Mouse (Mus musculus) kidney, embryonic 14.5 days (tissue): ENCODE data around the gene Slc22a3. TPM values are rescaled to one million over a fixed set of nuclear protein-coding genes. Genes with fewer than 3 reads are reported as not detected.

ENCODE experiments used
- ATAC-seq: fragments of 200-750 bp; cut with Nextera tagmentation; 2 replicates; pipeline ENCODE4 v1.8.0; 2017; ENCODE audit warnings: moderate number of reproducible peaks, mild to moderate bottlenecking, moderate TSS enrichment, moderate library complexity; ENCODE audit not compliant: low FRiP score, low TSS enrichment
- H3K27ac ChIP-seq: fragments of 300-500 bp; sonication (generic); 2 replicates; pipeline ENCODE4 v1.5.1; 2014; ENCODE audit warnings: low read depth, mild to moderate bottlenecking, low read length, moderate library complexity, mixed read lengths
- H3K27me3 ChIP-seq: fragments of 300-500 bp; sonication (generic); 2 replicates; pipeline ENCODE4 v1.6.1; 2014; ENCODE audit warnings: mild to moderate bottlenecking, low read length; ENCODE audit not compliant: control insufficient read depth, insufficient read depth
- H3K36me3 ChIP-seq: fragments of 300-500 bp; sonication (generic); 2 replicates; pipeline ENCODE4 v1.6.1; 2014; ENCODE audit warnings: low read length, mixed read lengths; ENCODE audit not compliant: control insufficient read depth, insufficient read depth
- H3K4me1 ChIP-seq: fragments of 300-500 bp; sonication (generic); 2 replicates; pipeline ENCODE4 v1.6.1; 2014; ENCODE audit warnings: low read length, mixed read lengths; ENCODE audit not compliant: control insufficient read depth, insufficient read depth
- H3K4me2 ChIP-seq: fragments of 300-500 bp; sonication (generic); replicated peaks from 2 replicates; pipeline ENCODE4 v1.6.1; 2014; ENCODE audit warnings: low read depth, mild to moderate bottlenecking, low read length
- H3K4me3 ChIP-seq: fragments of 300-500 bp; sonication (generic); 2 replicates; pipeline ENCODE4 v1.5.1; 2014; ENCODE audit warnings: mild to moderate bottlenecking, low read length
- H3K9ac ChIP-seq: fragments of 300-500 bp; sonication (generic); 2 replicates; pipeline ENCODE4 v1.6.1; 2014; ENCODE audit warnings: low read depth, mild to moderate bottlenecking, low read length, moderate library complexity
- H3K9me3 ChIP-seq: fragments of 300-500 bp; sonication (generic); 2 replicates; pipeline ENCODE4 v1.6.1; 2016; ENCODE audit warnings: low read length; ENCODE audit not compliant: control insufficient read depth
- WGBS: fragments of 180-500 bp; shearing (Covaris S2); extraction: QIAGEN DNeasy Blood & Tissue Kit; methylation state at CpG from one replicate; pipeline ENCODE4 v1.1.7; 2014; 5-methylcytosine and 5-hydroxymethylcytosine counted together
- polyA plus RNA-seq: library from polyadenylated mRNA; unstranded; fragments of >200 nt; fragmentation: Nextera tagmentation; extraction: Ambion mirVana; gene quantifications from 2 replicates; pipeline ENCODE4 v1.2.1, GENCODE M21; 2014

Gene Slc22a3
- polyA plus RNA-seq, 1 experiment from 2014 or later, result 0.53 TPM

GRCm38 (mm10) chr17:12513107-12513923 lies 5.8 kb upstream of the Slc22a3 start:
- Histone ChIP-seq H3K27me3 (peaks cover 9% of the 10 kb centered on the region; the same call in 1 of the 2 replicates), H3K4me1 (no peaks in the 10 kb centered on the region), H3K27ac (no peak overlapping the region), H3K9ac (no peak overlapping the region), H3K4me3 (no peak overlapping the region), H3K4me2 (no peak overlapping the region), H3K9me3 (no peaks in the 10 kb centered on the region), H3K36me3 (no peaks in the 10 kb centered on the region)
- ATAC-seq, result no peak
- WGBS, result 52% methylated on average over 9 of the region's 9 CpGs

DNA sequence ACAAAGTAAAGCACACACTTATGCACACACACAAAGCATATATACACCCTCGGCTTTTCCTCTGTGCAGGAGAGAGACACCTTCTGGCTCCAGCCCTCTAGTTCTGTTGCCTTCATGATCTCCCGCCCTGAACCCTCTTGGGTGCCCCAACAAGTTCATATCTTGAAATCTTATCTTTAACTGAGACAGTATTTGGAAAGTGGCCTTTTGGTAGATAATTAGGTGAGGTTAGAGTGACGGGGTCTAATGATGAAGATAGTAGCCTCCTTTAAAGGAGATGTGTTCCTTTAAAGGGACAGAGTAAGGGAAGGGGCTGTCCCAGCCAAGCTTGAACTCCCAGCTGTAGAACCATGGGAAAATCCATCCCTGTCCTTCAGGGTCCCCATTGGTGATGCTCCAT lies 3.7 kb upstream of the Slc22a3 start:
- ATAC-seq, result no peak
- no peak overlapping the region for H3K9ac ChIP-seq
- H3K27me3 ChIP-seq, result peaks cover 30% of the 10 kb centered on the region
- H3K27ac ChIP-seq, result no peak overlapping the region
- H3K4me2 ChIP-seq, result no peak overlapping the region
- H3K36me3 ChIP-seq, result no peaks in the 10 kb centered on the region
- H3K4me1 ChIP-seq, result no peaks in the 10 kb centered on the region
- 79% methylated on average over 3 of the region's 3 CpGs for WGBS
- no peaks in the 10 kb centered on the region for H3K9me3 ChIP-seq
- H3K4me3 ChIP-seq, result no peak overlapping the region

DNA sequence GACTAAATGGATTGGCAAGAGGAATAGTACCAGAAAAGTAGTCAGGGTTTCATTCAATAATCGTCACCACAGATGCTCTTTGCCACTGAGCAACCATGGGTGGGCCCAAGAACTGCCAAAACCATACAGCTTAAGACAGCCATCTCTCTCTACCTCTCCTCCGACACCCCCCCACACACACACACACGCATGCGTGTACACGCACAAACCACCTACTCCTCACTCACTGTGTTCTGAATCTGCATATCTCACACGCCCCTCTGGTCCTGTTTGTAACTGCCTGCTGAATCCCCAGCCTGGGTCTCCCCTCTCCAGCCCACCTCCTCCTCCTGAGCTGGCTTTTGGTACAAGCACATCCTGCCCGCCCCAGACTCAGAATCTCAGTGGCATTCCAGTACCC lies 872 bp upstream of the Slc22a3 start:
- no peak overlapping the region for H3K4me2 ChIP-seq
- H3K36me3 ChIP-seq, result no peaks in the 10 kb centered on the region
- no peaks in the 10 kb centered on the region for H3K4me1 ChIP-seq
- H3K4me3 ChIP-seq, result no peak overlapping the region
- 39% methylated on average over 7 of the region's 7 CpGs for WGBS
- peaks cover 44% of the 10 kb centered on the region for H3K27me3 ChIP-seq
- no peaks in the 10 kb centered on the region for H3K9me3 ChIP-seq
- no peak for ATAC-seq
- no peak overlapping the region for H3K27ac ChIP-seq
- no peak overlapping the region for H3K9ac ChIP-seq

DNA sequence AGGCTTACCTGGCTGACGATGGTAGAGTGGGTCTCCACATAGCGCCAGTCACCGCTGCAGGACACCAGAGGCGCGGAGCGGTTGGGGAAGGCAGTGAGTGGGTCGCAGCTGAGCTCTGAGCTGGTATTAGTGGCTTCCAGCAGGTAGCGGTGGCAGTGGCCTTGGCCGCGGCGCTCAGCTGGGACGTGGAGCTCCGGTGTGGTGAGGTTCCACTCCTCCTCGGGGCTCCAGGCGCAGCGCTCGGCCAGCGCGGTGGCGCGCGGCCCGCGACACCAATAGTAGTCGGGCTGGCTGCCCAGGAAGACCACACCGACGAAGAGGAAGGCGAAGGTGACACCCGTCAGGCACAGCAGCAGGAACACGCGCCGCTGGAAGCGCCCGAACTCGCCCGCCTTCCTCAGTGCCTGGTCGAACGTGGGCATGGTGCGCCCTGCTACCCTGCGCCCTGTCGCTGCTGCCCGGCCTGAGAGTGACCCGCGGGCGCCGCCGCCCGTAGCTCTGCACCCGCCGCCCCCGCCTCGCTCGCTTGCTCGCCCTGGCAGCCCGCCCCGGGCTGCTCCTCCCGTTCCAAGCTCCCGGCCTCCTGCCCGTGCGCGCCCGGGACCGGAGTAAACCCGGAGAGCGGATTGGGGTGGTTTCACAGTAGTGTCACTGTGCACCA lies 471 bp downstream of the Slc22a3 start:
- Histone ChIP-seq H3K4me3 (peak overlapping the region; percentile 32), H3K27me3 (peaks cover 44% of the 10 kb centered on the region), H3K9ac (peak overlapping the region; percentile 1), H3K36me3 (no peaks in the 10 kb centered on the region), H3K4me2 (peak overlapping the region; percentile 74), H3K27ac (no peak overlapping the region), H3K9me3 (no peaks in the 10 kb centered on the region), H3K4me1 (no peaks in the 10 kb centered on the region)
- ATAC-seq, result peak; percentile 43; the same call in 1 of the 2 replicates
- 1% methylated on average over 48 of the region's 65 CpGs for WGBS

GRCm38 (mm10) chr17:12505708-12506107 lies 1.8 kb downstream of the Slc22a3 start:
- Histone ChIP-seq H3K27ac (no peak overlapping the region), H3K36me3 (no peaks in the 10 kb centered on the region), H3K4me1 (no peaks in the 10 kb centered on the region), H3K4me2 (no peak overlapping the region), H3K9me3 (no peaks in the 10 kb centered on the region), H3K27me3 (peaks cover 44% of the 10 kb centered on the region), H3K4me3 (no peak overlapping the region), H3K9ac (no peak overlapping the region)
- 78% methylated on average over 6 of the region's 6 CpGs for WGBS
- no peak for ATAC-seq

GRCm38 (mm10) chr17:12499426-12499825 lies 8.1 kb downstream of the Slc22a3 start:
- Histone ChIP-seq H3K4me1 (no peaks in the 10 kb centered on the region), H3K9ac (no peak overlapping the region), H3K27me3 (0 out of 2 replicates have a peak, but pooled peaks cover 3% of the 10 kb centered on the region), H3K36me3 (no peaks in the 10 kb centered on the region), H3K9me3 (no peaks in the 10 kb centered on the region), H3K4me2 (no peak overlapping the region), H3K27ac (no peak overlapping the region), H3K4me3 (no peak overlapping the region)
- WGBS, result 91% methylated on average over 8 of the region's 8 CpGs
- no peak for ATAC-seq

- WGBS, result 54% methylated on average over 3 of the region's 3 CpGs
Measured at GRCm38 (mm10) chr17:12495558-12495957, 11.9 kb downstream of the Slc22a3 start.

DNA sequence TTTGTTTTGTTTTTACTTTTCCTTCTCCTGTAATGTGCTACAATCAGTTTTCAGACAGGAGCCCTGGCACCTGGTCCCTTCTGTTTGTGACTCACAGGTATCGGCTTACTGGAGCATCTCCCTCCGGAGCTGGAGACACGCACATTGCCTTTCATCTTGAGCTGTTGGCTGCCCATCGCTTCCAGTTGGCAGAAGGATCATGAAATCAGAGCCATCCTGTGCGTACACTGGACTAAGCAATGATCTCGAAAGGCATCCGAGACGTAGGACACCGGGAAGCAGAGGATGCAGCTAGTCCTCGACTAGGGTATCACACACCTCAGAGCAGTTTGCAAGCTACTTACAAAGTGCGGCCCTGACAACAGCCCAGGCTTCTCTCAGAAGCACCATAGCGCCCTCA lies 15.9 kb downstream of the Slc22a3 start:
- H3K4me1 ChIP-seq, result no peaks in the 10 kb centered on the region
- no peaks in the 10 kb centered on the region for H3K36me3 ChIP-seq
- H3K9me3 ChIP-seq, result no peaks in the 10 kb centered on the region
- 59% methylated on average over 12 of the region's 12 CpGs for WGBS
- no peak overlapping the region for H3K4me2 ChIP-seq
- H3K27ac ChIP-seq, result no peak overlapping the region
- H3K27me3 ChIP-seq, result no peaks in the 10 kb centered on the region
- no peak for ATAC-seq
- no peak overlapping the region for H3K4me3 ChIP-seq
- H3K9ac ChIP-seq, result no peak overlapping the region

More at GRCm38 (mm10) chr17:12495558-12495957, 11.9 kb downstream of the Slc22a3 start:
- Histone ChIP-seq H3K36me3 (no peaks in the 10 kb centered on the region), H3K27ac (no peak overlapping the region), H3K9me3 (no peaks in the 10 kb centered on the region), H3K4me1 (no peaks in the 10 kb centered on the region), H3K4me2 (no peak overlapping the region), H3K27me3 (no peaks in the 10 kb centered on the region), H3K4me3 (no peak overlapping the region), H3K9ac (no peak overlapping the region)
- no peak for ATAC-seq

- no peak overlapping the region for H3K27ac ChIP-seq
- no peak overlapping the region for H3K9ac ChIP-seq
- H3K4me1 ChIP-seq, result no peaks in the 10 kb centered on the region
- no peak overlapping the region for H3K4me2 ChIP-seq
- H3K4me3 ChIP-seq, result no peak overlapping the region
- no peak for ATAC-seq
- no peaks in the 10 kb centered on the region for H3K36me3 ChIP-seq
- no peaks in the 10 kb centered on the region for H3K9me3 ChIP-seq
- 85% methylated on average over 5 of the region's 5 CpGs for WGBS
- H3K27me3 ChIP-seq, result no peaks in the 10 kb centered on the region
Measured at GRCm38 (mm10) chr17:12489888-12490287, 17.6 kb downstream of the Slc22a3 start.
